Mouse (Mus musculus) bone marrow macrophage, adult 2 months (primary cell): Measurements from ENCODE around the gene Aldh1l1.

Experiments used
- CTCF ChIP-seq: IDR thresholded peaks from 2 replicates; pipeline ENCODE4 v1.5.1; 2012; ENCODE audit warnings: low read depth, mild to moderate bottlenecking, low read length, moderate library complexity
- POLR2A ChIP-seq: IDR thresholded peaks from 2 replicates; pipeline ENCODE4 v1.6.1; 2012; ENCODE audit warnings: mild to moderate bottlenecking, low read depth, low read length, borderline replicate concordance

DNA sequence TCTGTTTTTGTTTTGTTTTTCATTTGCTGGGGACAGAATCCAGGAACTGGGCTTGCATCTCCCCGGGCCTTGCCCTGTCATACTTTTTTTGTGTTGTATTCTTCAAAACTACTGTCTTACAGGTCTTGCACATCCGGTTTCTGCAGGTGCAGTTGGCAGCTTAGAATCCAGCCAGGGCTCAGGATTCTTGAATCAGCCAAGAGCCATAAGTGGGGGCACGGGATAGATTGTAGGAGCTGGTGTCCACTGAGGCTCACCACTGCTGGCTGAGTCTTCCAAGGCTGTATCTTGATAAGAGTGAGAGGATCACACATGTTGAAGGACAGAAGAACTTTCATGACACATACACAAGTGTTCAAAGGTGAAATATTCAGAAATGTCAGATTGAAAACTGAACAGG is 117.9 kb downstream of the Aldh1l1 start:
- no peak for TF ChIP-seq CTCF
- TF ChIP-seq POLR2A: no peak
